Mouse (Mus musculus) left cerebral cortex, postnatal 14 days (tissue): ENCODE measurements around the gene Wdr49. TPM values are rescaled to one million over a fixed set of nuclear protein-coding genes. Genes with fewer than 3 reads are reported as not detected.
"Not testable (repeated sequence)": the region's sequence is repeated elsewhere in the genome, so short reads cannot be mapped to it uniquely, and the experiment has no call there.

Experiments used
- DNase-seq, 2 experiments: peaks; one replicate each; pipeline ENCODE4 v3.0.0; 2021 to 2022; ENCODE audit warnings: low spot score in 2 of 2, mixed read lengths in 1 of 2
- intact Hi-C: fragments of 180-260 bp; cut with DNase I; formaldehyde crosslinking; loops from one replicate; pipeline ENCODE4 v1.15.1; 2025
- total RNA-seq, 2 experiments: library from RNA; stranded (reverse); gene quantifications; 2 replicates each; pipeline ENCODE4 v1.2.3; 2021

Wdr49 gene
- total RNA-seq, 2 experiments from 2014 or later, result 0.26 TPM; not detected in 1

GRCm38 (mm10) chr3:75308228-75308627 lies 173.7 kb downstream of the Wdr49 start:
- DNase-seq, result no peak
- intact Hi-C loops, result no loop called here

GRCm38 (mm10) chr3:75305584-75305983 lies 176.4 kb downstream of the Wdr49 start:
- intact Hi-C loops, result no loop called here
- DNase-seq, result no peak

GRCm38 (mm10) chr3:75304621-75305020 lies 177.3 kb downstream of the Wdr49 start:
- intact Hi-C loops, result no loop called here
- no peak for DNase-seq

GRCm38 (mm10) chr3:75301072-75301471 lies 180.9 kb downstream of the Wdr49 start:
- no peak for DNase-seq
- intact Hi-C loops, result no loop called here

GRCm38 (mm10) chr3:75299464-75299863 lies 182.5 kb downstream of the Wdr49 start:
- intact Hi-C loops, DNase-seq: not testable (repeated sequence)

- DNase-seq, result peak in 1 of 2 experiments; percentile 42
- intact Hi-C loops, result no loop called here
Observed at GRCm38 (mm10) chr3:75297758-75298111, 184.2 kb downstream of the Wdr49 start.

- intact Hi-C loops, result no loop called here
- DNase-seq, result peak in 1 of 2 experiments; percentile 20
Observed at GRCm38 (mm10) chr3:75297026-75297757, 184.8 kb downstream of the Wdr49 start.

GRCm38 (mm10) chr3:75293243-75293642 lies 188.7 kb downstream of the Wdr49 start:
- no peak for DNase-seq
- intact Hi-C loops, result no loop called here

GRCm38 (mm10) chr3:75277455-75277854 lies 204.5 kb downstream of the Wdr49 start:
- no peak for DNase-seq
- intact Hi-C loops, result no loop called here

- intact Hi-C loops, result no loop called here
- DNase-seq, result no peak
Observed at GRCm38 (mm10) chr3:75276522-75276921, 205.4 kb downstream of the Wdr49 start.

- no peak for DNase-seq
- intact Hi-C loops, result no loop called here
Observed at GRCm38 (mm10) chr3:75275127-75275526, 206.8 kb downstream of the Wdr49 start.

GRCm38 (mm10) chr3:75269978-75270377 lies 212.0 kb downstream of the Wdr49 start, which contains the start of gene Serpini2:
Gene Serpini2 (minus strand): TSS chr3:75270078.
- DNase-seq, result no peak
- intact Hi-C loops, result no loop called here

- intact Hi-C loops, result no loop called here
- DNase-seq, result peak; percentile 3 to 39
Observed at GRCm38 (mm10) chr3:75259356-75259755, 222.6 kb downstream of the Wdr49 start.

Other genes starting within 250 kb of the Wdr49 start
- gene Serpini2, start 212.1 kb downstream of the Wdr49 start, total RNA-seq, result not detected
- gene Pdcd10, start 74.7 kb upstream of the Wdr49 start, total RNA-seq, result 10 to 100 TPM; 66.2 to 69.8 TPM
- gene Serpini1, start 75.4 kb upstream of the Wdr49 start, total RNA-seq, result 100 to 1,000 TPM; 181 TPM